Mouse (Mus musculus): ENCODE results near the gene Neu1.

- TF ChIP-seq CTCF (IDR thresholded peaks at IDR 0.05; ENCODE audit: low read depth) (no peak), EP300 (optimal IDR thresholded peaks at IDR 0.05) (no peak)
Observed at GRCm38 (mm10) chr17:34941344-34942041, 10.4 kb downstream of the Neu1 start.
